Mouse (Mus musculus) limb, embryonic 12.5 days (tissue): ENCODE data around the gene Vangl1. TPM values are rescaled to one million over a fixed set of nuclear protein-coding genes. Genes with fewer than 3 reads are reported as not detected.

Source experiments
- ATAC-seq: fragments of 200-750 bp; cut with Nextera tagmentation; 2 replicates; pipeline ENCODE4 v1.8.0; 2017; ENCODE audit warnings: low read depth, moderate TSS enrichment; ENCODE audit not compliant: insufficient number of reproducible peaks, insufficient read depth, low FRiP score, low TSS enrichment
- H3K27ac ChIP-seq: fragments of 300-500 bp; sonication (generic); 2 replicates; pipeline ENCODE4 v1.5.1; 2016; ENCODE audit warnings: mild to moderate bottlenecking, moderate library complexity
- H3K27me3 ChIP-seq: fragments of 300-500 bp; sonication (generic); 2 replicates; pipeline ENCODE4 v1.6.1; 2016; ENCODE audit warnings: mild to moderate bottlenecking, moderate library complexity
- H3K36me3 ChIP-seq: fragments of 300-500 bp; sonication (generic); 2 replicates; pipeline ENCODE4 v1.6.1; 2016; ENCODE audit warnings: mild to moderate bottlenecking, moderate library complexity
- H3K4me1 ChIP-seq: fragments of 300-500 bp; sonication (generic); replicated peaks from 2 replicates; pipeline ENCODE4 v1.6.1; 2016
- H3K4me2 ChIP-seq: fragments of 300-500 bp; sonication (generic); 2 replicates; pipeline ENCODE4 v1.6.1; 2016; ENCODE audit warnings: mild to moderate bottlenecking, moderate library complexity
- H3K4me3 ChIP-seq: fragments of 300-500 bp; sonication (generic); replicated peaks from 2 replicates; pipeline ENCODE4 v1.5.1; 2016; ENCODE audit warnings: mild to moderate bottlenecking
- H3K9ac ChIP-seq: fragments of 300-500 bp; sonication (generic); replicated peaks from 2 replicates; pipeline ENCODE4 v1.6.1; 2016; ENCODE audit warnings: mild to moderate bottlenecking, moderate library complexity
- H3K9me3 ChIP-seq: fragments of 300-500 bp; sonication (generic); 2 replicates; pipeline ENCODE4 v1.6.1; 2016; ENCODE audit warnings: mild to moderate bottlenecking, moderate library complexity
- WGBS: fragments of 180-500 bp; shearing (Covaris S2); methylation state at CpG from one replicate; pipeline ENCODE4 v1.1.7; 2016; 5-methylcytosine and 5-hydroxymethylcytosine counted together
- polyA plus RNA-seq: library from polyadenylated mRNA; unstranded; fragments of >200 nt; fragmentation: Nextera tagmentation; extraction: Ambion mirVana; gene quantifications from 2 replicates; pipeline ENCODE4 v1.2.1, GENCODE M21; 2016

Gene Vangl1
- polyA plus RNA-seq, 1 experiment from 2014 or later = 15.4 TPM

- Histone ChIP-seq H3K4me3 (no peak overlapping the region), H3K4me1 (peaks cover 14% of the 10 kb centered on the region), H3K36me3 (peaks cover 48% of the 10 kb centered on the region), H3K9me3 (no peaks in the 10 kb centered on the region), H3K27ac (no peak overlapping the region), H3K27me3 (no peaks in the 10 kb centered on the region), H3K9ac (no peak overlapping the region), H3K4me2 (no peak overlapping the region)
- WGBS = 93% methylated on average over 7 of the region's 7 CpGs
- ATAC-seq = no peak
These were observed 47.8 kb downstream of the Vangl1 start for GRCm38 (mm10) chr3:102156737-102157136.

- Histone ChIP-seq H3K4me2 (no peak overlapping the region), H3K4me3 (no peak overlapping the region), H3K9me3 (no peaks in the 10 kb centered on the region), H3K4me1 (peaks cover 24% of the 10 kb centered on the region), H3K36me3 (peaks cover 25% of the 10 kb centered on the region), H3K27me3 (no peaks in the 10 kb centered on the region), H3K27ac (no peak overlapping the region), H3K9ac (no peak overlapping the region)
- no peak for ATAC-seq
- 85% methylated on average over 7 of the region's 7 CpGs for WGBS
These were observed 50.4 kb downstream of the Vangl1 start for GRCm38 (mm10) chr3:102154107-102154506.

- no peaks in the 10 kb centered on the region for H3K27me3 ChIP-seq
- H3K4me2 ChIP-seq = no peak overlapping the region
- H3K4me1 ChIP-seq = peaks cover 29% of the 10 kb centered on the region
- peaks cover 14% of the 10 kb centered on the region for H3K36me3 ChIP-seq
- ATAC-seq = no peak
- no peak overlapping the region for H3K9ac ChIP-seq
- WGBS = 22% methylated on average over 4 of the region's 4 CpGs
- H3K4me3 ChIP-seq = no peak overlapping the region
- no peaks in the 10 kb centered on the region for H3K9me3 ChIP-seq
- H3K27ac ChIP-seq = no peak overlapping the region
These were observed 51.6 kb downstream of the Vangl1 start for GRCm38 (mm10) chr3:102152872-102153271.

GRCm38 (mm10) chr3:102152471-102152870, 52.0 kb downstream of the Vangl1 start:
- no peak overlapping the region for H3K9ac ChIP-seq
- H3K9me3 ChIP-seq = no peaks in the 10 kb centered on the region
- no peak for ATAC-seq
- H3K27me3 ChIP-seq = no peaks in the 10 kb centered on the region
- H3K4me3 ChIP-seq = no peak overlapping the region
- no peak overlapping the region for H3K4me2 ChIP-seq
- peaks cover 29% of the 10 kb centered on the region for H3K4me1 ChIP-seq
- WGBS = 28% methylated on average over 4 of the region's 4 CpGs
- no peak overlapping the region for H3K27ac ChIP-seq
- peaks cover 10% of the 10 kb centered on the region for H3K36me3 ChIP-seq

GRCm38 (mm10) chr3:102151850-102152249, 52.6 kb downstream of the Vangl1 start:
- no peak for ATAC-seq
- no peaks in the 10 kb centered on the region for H3K27me3 ChIP-seq
- no peaks in the 10 kb centered on the region for H3K9me3 ChIP-seq
- peaks cover 29% of the 10 kb centered on the region for H3K4me1 ChIP-seq
- peaks cover 4% of the 10 kb centered on the region; the same call in 1 of the 2 replicates for H3K36me3 ChIP-seq
- WGBS = 72% methylated on average over 4 of the region's 4 CpGs
- no peak overlapping the region for H3K27ac ChIP-seq
- H3K4me3 ChIP-seq = no peak overlapping the region
- no peak overlapping the region for H3K9ac ChIP-seq
- H3K4me2 ChIP-seq = no peak overlapping the region

GRCm38 (mm10) chr3:102149941-102150340, 54.6 kb downstream of the Vangl1 start:
- ATAC-seq = no peak
- H3K4me3 ChIP-seq = no peak overlapping the region
- H3K9ac ChIP-seq = no peak overlapping the region
- 7% methylated on average over 7 of the region's 7 CpGs for WGBS
- peaks cover 24% of the 10 kb centered on the region for H3K4me1 ChIP-seq
- H3K36me3 ChIP-seq = no peaks in the 10 kb centered on the region
- no peaks in the 10 kb centered on the region for H3K27me3 ChIP-seq
- no peaks in the 10 kb centered on the region for H3K9me3 ChIP-seq
- H3K4me2 ChIP-seq = no peak overlapping the region
- no peak overlapping the region for H3K27ac ChIP-seq

GRCm38 (mm10) chr3:102147189-102147588, 57.3 kb downstream of the Vangl1 start:
- Histone ChIP-seq H3K36me3 (no peaks in the 10 kb centered on the region), H3K27me3 (no peaks in the 10 kb centered on the region), H3K4me2 (no peak overlapping the region), H3K4me1 (peaks cover 15% of the 10 kb centered on the region), H3K9me3 (no peaks in the 10 kb centered on the region), H3K27ac (no peak overlapping the region), H3K9ac (no peak overlapping the region), H3K4me3 (no peak overlapping the region)
- 89% methylated on average over 4 of the region's 4 CpGs for WGBS
- no peak for ATAC-seq

- Histone ChIP-seq H3K27me3 (no peaks in the 10 kb centered on the region), H3K27ac (no peak overlapping the region), H3K4me3 (no peak overlapping the region), H3K36me3 (no peaks in the 10 kb centered on the region), H3K4me1 (peaks cover 15% of the 10 kb centered on the region), H3K4me2 (no peak overlapping the region), H3K9me3 (no peaks in the 10 kb centered on the region), H3K9ac (no peak overlapping the region)
- 72% methylated on average over 6 of the region's 6 CpGs for WGBS
- ATAC-seq = no peak
These were observed 58.1 kb downstream of the Vangl1 start for GRCm38 (mm10) chr3:102146428-102146827.

- Histone ChIP-seq H3K9ac (no peak overlapping the region), H3K27ac (no peak overlapping the region), H3K4me3 (no peak overlapping the region), H3K36me3 (no peaks in the 10 kb centered on the region), H3K4me1 (peaks cover 15% of the 10 kb centered on the region), H3K9me3 (no peaks in the 10 kb centered on the region), H3K27me3 (no peaks in the 10 kb centered on the region), H3K4me2 (no peak overlapping the region)
- ATAC-seq = no peak
- WGBS = 44% methylated on average over 6 of the region's 6 CpGs
These were observed 58.7 kb downstream of the Vangl1 start for GRCm38 (mm10) chr3:102145645-102146386.

- Histone ChIP-seq H3K36me3 (no peaks in the 10 kb centered on the region), H3K4me3 (no peak overlapping the region), H3K9ac (no peak overlapping the region), H3K4me2 (no peak overlapping the region), H3K9me3 (no peaks in the 10 kb centered on the region), H3K27ac (no peak overlapping the region), H3K4me1 (peaks cover 8% of the 10 kb centered on the region), H3K27me3 (no peaks in the 10 kb centered on the region)
- 93% methylated on average over 4 of the region's 4 CpGs for WGBS
- no peak for ATAC-seq
These were observed 60.1 kb downstream of the Vangl1 start for GRCm38 (mm10) chr3:102144401-102144800.

GRCm38 (mm10) chr3:102143536-102143935, 61.0 kb downstream of the Vangl1 start:
- H3K27ac ChIP-seq = no peak overlapping the region
- H3K4me2 ChIP-seq = no peak overlapping the region
- H3K4me3 ChIP-seq = no peak overlapping the region
- no peaks in the 10 kb centered on the region for H3K27me3 ChIP-seq
- 81% methylated on average over 3 of the region's 3 CpGs for WGBS
- no peak for ATAC-seq
- no peaks in the 10 kb centered on the region for H3K9me3 ChIP-seq
- H3K36me3 ChIP-seq = no peaks in the 10 kb centered on the region
- no peaks in the 10 kb centered on the region for H3K4me1 ChIP-seq
- H3K9ac ChIP-seq = no peak overlapping the region

GRCm38 (mm10) chr3:102142947-102143346, 61.5 kb downstream of the Vangl1 start:
- ATAC-seq = no peak
- H3K27me3 ChIP-seq = no peaks in the 10 kb centered on the region; the same call in 1 of the 2 replicates
- no peak overlapping the region for H3K27ac ChIP-seq
- 93% methylated on average over 4 of the region's 4 CpGs for WGBS
- H3K9ac ChIP-seq = no peak overlapping the region
- no peaks in the 10 kb centered on the region for H3K36me3 ChIP-seq
- no peaks in the 10 kb centered on the region for H3K9me3 ChIP-seq
- no peak overlapping the region for H3K4me3 ChIP-seq
- no peak overlapping the region for H3K4me2 ChIP-seq
- no peaks in the 10 kb centered on the region for H3K4me1 ChIP-seq
